Mouse (Mus musculus): ENCODE measurements around the gene Zfp74. TPM values are rescaled to one million over a fixed set of nuclear protein-coding genes. Genes with fewer than 3 reads are reported as not detected.

Gene Zfp74
- 10 to 100 TPM; 12.8 to 14.0 TPM for total RNA-seq (2023)

DNA sequence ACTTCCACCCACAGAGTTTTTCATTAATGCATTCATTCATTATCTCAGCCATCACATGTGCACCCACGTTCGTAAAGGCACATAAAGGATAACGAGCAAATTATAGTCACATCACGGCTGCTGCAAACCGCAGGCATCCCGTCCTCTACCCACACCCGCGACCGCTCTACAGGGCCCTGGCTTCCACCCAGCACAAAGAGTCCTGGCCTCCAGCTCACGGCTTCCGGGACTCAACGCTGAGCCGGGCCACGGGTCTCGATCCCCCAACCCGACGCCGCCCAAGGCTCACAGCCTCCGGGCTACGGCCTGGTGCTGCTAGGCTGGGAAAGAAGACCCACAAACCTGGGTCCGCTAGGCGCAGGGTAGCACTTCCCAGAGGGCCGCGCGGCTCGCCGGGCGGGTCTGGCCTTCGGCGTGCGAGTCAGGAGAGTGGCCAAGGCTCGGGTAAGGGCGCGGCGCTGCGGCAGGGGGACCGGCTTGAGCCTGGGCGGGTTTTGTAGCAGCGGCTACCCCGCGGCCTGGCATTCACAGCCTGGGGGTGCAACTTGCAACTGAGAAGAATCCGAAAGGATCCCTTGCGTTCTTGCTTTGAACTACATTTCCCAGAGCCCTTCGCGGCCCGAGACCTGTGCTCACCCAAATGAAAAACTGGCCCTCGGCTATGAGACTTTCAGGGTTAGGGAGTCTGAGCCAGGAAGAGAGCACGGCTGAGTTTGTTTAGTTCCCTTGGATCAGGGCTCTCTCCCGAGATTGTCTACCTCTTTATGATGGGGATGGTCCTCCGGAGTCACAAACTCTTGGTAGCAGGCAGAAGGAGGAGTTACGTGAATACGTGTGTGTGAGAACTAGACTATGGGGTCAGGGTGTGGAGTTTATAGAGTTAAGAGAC is at the start of gene Zfp74:
TSS of gene Zfp74 (minus strand) at position 577 of the 889 bp plus-strand sequence.

DNA sequence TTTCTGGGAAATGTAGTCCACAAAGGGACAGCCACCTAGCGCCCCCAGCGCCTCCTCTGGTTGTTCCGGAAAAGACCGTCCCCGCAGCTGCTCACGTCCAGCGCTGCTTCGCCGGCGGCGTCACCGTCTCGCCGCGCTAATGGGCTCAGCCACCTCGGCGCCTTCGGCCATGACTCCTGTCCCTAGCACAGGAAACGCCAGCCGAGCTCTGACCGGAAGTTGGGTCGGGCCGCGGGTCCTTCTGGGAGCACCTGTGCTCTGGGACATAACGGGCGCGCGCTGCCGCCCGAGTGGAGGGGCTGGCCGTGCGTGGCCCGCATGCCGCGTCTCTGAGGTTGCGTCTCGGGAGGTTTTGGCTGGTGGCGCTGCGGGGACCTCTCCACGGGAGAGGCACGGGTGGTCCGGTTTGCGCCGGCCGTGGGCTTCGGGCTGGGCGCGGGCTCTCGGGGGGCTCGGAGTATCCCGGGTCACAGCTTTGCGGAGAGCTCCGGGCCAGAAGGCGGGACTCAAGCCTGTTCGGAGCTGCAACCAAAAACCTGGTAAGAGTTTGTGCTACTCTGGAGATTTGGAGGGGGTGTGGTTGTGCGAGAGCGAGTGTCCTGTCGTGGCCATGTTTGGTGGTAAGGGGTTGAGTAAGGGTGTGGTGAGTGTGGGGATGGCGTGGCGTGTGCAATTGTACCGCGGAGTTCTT is 29.9 kb upstream of the Zfp74 start, which contains the start of gene Zfp568:
TSS of gene Zfp568 (plus strand) at position 266 of the 691 bp plus-strand sequence.

DNA sequence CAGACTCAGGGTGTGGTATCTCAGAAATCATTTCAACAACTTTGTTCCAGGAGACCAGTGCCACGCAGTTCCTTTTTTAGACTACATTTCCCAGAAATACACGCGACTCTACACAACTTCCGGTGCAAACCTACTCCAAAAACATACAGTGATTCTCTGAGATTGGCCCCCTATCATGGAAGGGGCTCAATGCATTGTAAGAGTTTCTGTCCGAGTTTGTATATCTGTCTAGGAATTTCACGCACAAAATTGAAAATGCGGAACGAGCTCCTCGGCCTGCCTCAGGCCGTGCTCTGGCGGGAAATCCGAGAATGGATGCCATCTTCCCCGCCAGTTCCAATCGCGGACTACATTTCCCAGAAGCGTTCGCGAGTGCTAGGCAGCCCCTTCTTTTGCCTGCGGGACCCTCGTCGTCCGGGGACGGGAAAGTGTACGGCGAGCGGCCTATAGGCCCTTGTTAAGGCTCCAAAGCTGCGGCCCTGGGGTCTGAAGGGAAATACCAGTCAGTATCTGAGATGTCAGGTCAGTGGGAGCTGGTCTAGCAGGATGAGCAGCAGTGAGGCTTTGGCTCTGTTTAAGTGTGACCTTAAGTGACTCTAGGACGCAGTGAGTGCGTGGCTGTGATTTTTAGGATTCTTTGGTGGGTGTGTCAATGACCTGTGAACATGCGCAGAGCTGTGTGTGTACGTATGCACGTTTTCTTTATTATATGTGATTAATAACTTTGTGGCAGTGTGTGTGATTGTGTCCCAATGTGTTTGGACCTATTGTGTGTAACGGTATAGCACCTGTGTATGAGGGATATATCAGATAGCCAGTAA is 45.5 kb downstream of the Zfp74 start, which contains the start of gene Zfp383:
TSS of gene Zfp383 (plus strand) at position 94 of the 821 bp plus-strand sequence.

DNA sequence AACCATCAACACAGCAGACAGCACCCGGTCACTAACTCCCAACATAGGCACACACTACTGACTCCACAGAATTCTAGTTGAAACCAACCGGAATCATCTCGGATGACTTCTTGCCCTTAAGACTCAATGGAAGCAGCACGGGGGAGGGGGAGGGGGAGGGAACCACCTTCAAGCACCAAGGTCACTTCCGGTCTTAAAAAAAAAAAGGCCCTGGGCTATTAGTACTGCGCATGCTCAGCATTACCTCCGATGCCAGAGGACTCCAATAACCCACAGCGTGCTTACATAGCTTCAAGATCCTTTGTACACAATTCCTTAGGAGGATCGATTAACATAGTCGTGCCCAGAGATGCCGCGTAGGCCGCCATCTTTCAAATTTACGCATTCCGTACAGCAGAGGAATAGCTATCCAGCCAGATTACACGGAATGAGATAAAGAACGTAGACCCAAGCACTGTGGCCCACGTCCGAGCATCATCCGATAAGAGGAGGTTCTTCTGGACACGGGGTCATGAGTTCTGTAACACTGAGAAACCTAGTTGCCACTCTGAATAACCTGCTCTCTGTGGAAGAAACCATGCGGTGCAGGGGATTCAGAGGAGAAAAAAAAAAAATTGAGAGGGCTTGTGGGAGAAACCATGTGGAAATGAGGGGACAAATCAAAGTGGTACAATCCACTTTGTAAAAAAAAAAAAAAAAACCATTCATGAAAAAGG is 47.8 kb downstream of the Zfp74 start, which contains the start of gene Zfp27:
TSS of gene Zfp27 (minus strand) at position 607 of the 716 bp plus-strand sequence.

Other genes with a start within 250 kb of the Zfp74 start
- not detected for gene Catsperg2, start 227.1 kb downstream of the Zfp74 start, total RNA-seq (2023)
- gene Zfp84, start 185.5 kb downstream of the Zfp74 start, total RNA-seq (2023): 10 to 100 TPM; 18.2 to 21.5 TPM
- 1 to 10 TPM; 1.2 to 1.5 TPM for gene Zfp30, start 170.1 kb downstream of the Zfp74 start, total RNA-seq (2023)
- gene Zfp790, start 138.0 kb downstream of the Zfp74 start, total RNA-seq (2023): 10 to 100 TPM; 13.3 to 13.8 TPM
- gene Zfp940, start 100.4 kb downstream of the Zfp74 start, total RNA-seq (2023): 1 to 10 TPM; 6.9 to 7.2 TPM
- gene Zfp420, start 94.1 kb downstream of the Zfp74 start, total RNA-seq (2023): 10 to 100 TPM; 21.1 to 23.9 TPM
- gene Zfp27, start 47.5 kb downstream of the Zfp74 start, total RNA-seq (2023): 10 to 100 TPM in 1 of 2 experiments, 1 to 10 TPM in 1; 8.1 to 10.1 TPM
- gene Zfp383, start 45.9 kb downstream of the Zfp74 start, total RNA-seq (2023): 1 to 10 TPM; 3.5 to 4.1 TPM
- gene Zfp568, start 29.9 kb upstream of the Zfp74 start, total RNA-seq (2023): 10 to 100 TPM; 20.8 to 22.1 TPM
- gene Zfp14, start 97.3 kb upstream of the Zfp74 start, total RNA-seq (2023): 1 to 10 TPM; 5.5 to 6.3 TPM
- 1 to 10 TPM; 5.5 to 7.1 TPM for gene Zfp82, start 118.8 kb upstream of the Zfp74 start, total RNA-seq (2023)
- gene Gm26920, start 136.3 kb upstream of the Zfp74 start, total RNA-seq (2023): not detected
- gene Zfp566, start 136.4 kb upstream of the Zfp74 start, total RNA-seq (2023): 10 to 100 TPM in 1 of 2 experiments, 1 to 10 TPM in 1; 7.1 to 10.5 TPM
- 10 to 100 TPM; 50.5 to 60.3 TPM for gene Zfp260, start 140.7 kb upstream of the Zfp74 start, total RNA-seq (2023)
- 10 to 100 TPM; 11.6 to 16.6 TPM for gene Zfp382, start 167.9 kb upstream of the Zfp74 start, total RNA-seq (2023)
- 10 to 100 TPM; 53.4 to 56.2 TPM for gene Zfp146, start 215.7 kb upstream of the Zfp74 start, total RNA-seq (2023)
- 1 to 10 TPM in 1 of 2 experiments, not detected in 1; 1.8 TPM for gene Cox7a1, start 230.1 kb upstream of the Zfp74 start, total RNA-seq (2023)
- gene Capns1, start 244.7 kb upstream of the Zfp74 start, total RNA-seq (2023): 100 to 1,000 TPM; 155 to 167 TPM

Data from T-cell, adult 66 days (primary cell).